Mouse (Mus musculus): ENCODE results near the gene E130114P18Rik.

E130114P18Rik gene

GRCm38 (mm10) chr4:97777706-97778176 is at the start of gene E130114P18Rik:
TSS of gene E130114P18Rik (minus strand) at chr4:97778078.
- DNase-seq (ENCODE audit: low read depth in 2 of 2, low spot score in 2 of 2) = no peak

GRCm38 (mm10) chr4:97827115-97827514 is 49.2 kb upstream of the E130114P18Rik start:
- no peak for DNase-seq (ENCODE audit: low read depth in 2 of 2, low spot score in 2 of 2)

GRCm38 (mm10) chr4:97825841-97826240 is 48.0 kb upstream of the E130114P18Rik start:
- DNase-seq (ENCODE audit: low read depth in 2 of 2, low spot score in 2 of 2) = no peak

- no peak for DNase-seq (ENCODE audit: low read depth in 2 of 2, low spot score in 2 of 2)
Measured at GRCm38 (mm10) chr4:97825432-97825831, 47.6 kb upstream of the E130114P18Rik start.

- no peak for DNase-seq (ENCODE audit: low read depth in 2 of 2, low spot score in 2 of 2)
Measured at GRCm38 (mm10) chr4:97824451-97824850, 46.6 kb upstream of the E130114P18Rik start.

- no peak for DNase-seq (ENCODE audit: low read depth in 2 of 2, low spot score in 2 of 2)
Measured at GRCm38 (mm10) chr4:97823512-97823911, 45.6 kb upstream of the E130114P18Rik start.

GRCm38 (mm10) chr4:97821556-97822251 is 43.8 kb upstream of the E130114P18Rik start:
- no peak for DNase-seq (ENCODE audit: low read depth in 2 of 2, low spot score in 2 of 2)

- DNase-seq (ENCODE audit: low read depth in 2 of 2, low spot score in 2 of 2) = no peak
Measured at GRCm38 (mm10) chr4:97820474-97821259, 42.8 kb upstream of the E130114P18Rik start.

- no peak for DNase-seq (ENCODE audit: low read depth in 2 of 2, low spot score in 2 of 2)
Measured at GRCm38 (mm10) chr4:97819101-97819500, 41.2 kb upstream of the E130114P18Rik start.

- no peak for DNase-seq (ENCODE audit: low read depth in 2 of 2, low spot score in 2 of 2)
Measured at GRCm38 (mm10) chr4:97818498-97818897, 40.6 kb upstream of the E130114P18Rik start.

GRCm38 (mm10) chr4:97817741-97818140 is 39.9 kb upstream of the E130114P18Rik start:
- DNase-seq (ENCODE audit: low read depth in 2 of 2, low spot score in 2 of 2) = no peak

- no peak for DNase-seq (ENCODE audit: low read depth in 2 of 2, low spot score in 2 of 2)
Measured at GRCm38 (mm10) chr4:97816753-97817152, 38.9 kb upstream of the E130114P18Rik start.

- DNase-seq (ENCODE audit: low read depth in 2 of 2, low spot score in 2 of 2) = no peak
Measured at GRCm38 (mm10) chr4:97816001-97816400, 38.1 kb upstream of the E130114P18Rik start.

GRCm38 (mm10) chr4:97814515-97814914 is 36.6 kb upstream of the E130114P18Rik start:
- DNase-seq (ENCODE audit: low read depth in 2 of 2, low spot score in 2 of 2) = no peak

- DNase-seq (ENCODE audit: low read depth in 2 of 2, low spot score in 2 of 2) = no peak
Measured at GRCm38 (mm10) chr4:97813996-97814395, 36.1 kb upstream of the E130114P18Rik start.

GRCm38 (mm10) chr4:97813035-97813434 is 35.2 kb upstream of the E130114P18Rik start:
- DNase-seq (ENCODE audit: low read depth in 2 of 2, low spot score in 2 of 2) = no peak

- DNase-seq (ENCODE audit: low read depth in 2 of 2, low spot score in 2 of 2) = no peak
Measured at GRCm38 (mm10) chr4:97810348-97810939, 32.6 kb upstream of the E130114P18Rik start.

GRCm38 (mm10) chr4:97809582-97810295 is 31.9 kb upstream of the E130114P18Rik start:
- DNase-seq (ENCODE audit: low read depth in 2 of 2, low spot score in 2 of 2) = no peak

GRCm38 (mm10) chr4:97808885-97809284 is 31.0 kb upstream of the E130114P18Rik start:
- DNase-seq (ENCODE audit: low read depth in 2 of 2, low spot score in 2 of 2) = no peak

GRCm38 (mm10) chr4:97806924-97807323 is 29.0 kb upstream of the E130114P18Rik start:
- no peak for DNase-seq (ENCODE audit: low read depth in 2 of 2, low spot score in 2 of 2)
